Mouse (Mus musculus): ENCODE measurements around the gene Dedd. TPM values are rescaled to one million over a fixed set of nuclear protein-coding genes. Genes with fewer than 3 reads are reported as not detected.
"Not testable (repeated sequence)": the region's sequence is repeated elsewhere in the genome, so short reads cannot be mapped to it uniquely, and the experiment has no call there.

Dedd gene
- total and polyA plus RNA-seq, 2 experiments from 2014 or later, result 38.9 to 42.1 TPM

GRCm38 (mm10) chr1:171322012-171322411 is 6.9 kb upstream of the Dedd start:
- Histone ChIP-seq H3K9me3 (ENCODE audit: low read length) (no peaks in the 10 kb centered on the region), H3K36me3 (ENCODE audit: insufficient read depth, low read length) (no peaks in the 10 kb centered on the region), H3K4me2 (ENCODE audit: low read depth, low read length, poor library complexity, severe bottlenecking) (no peak overlapping the region), H3K9ac (replicated peaks; ENCODE audit: low read length, poor library complexity, severe bottlenecking) (no peak overlapping the region), H3K4me3 (ENCODE audit: low read depth, low read length) (no peak overlapping the region), H3K27ac (ENCODE audit: low read depth, low read length) (no peak overlapping the region), H3K27me3 (ENCODE audit: insufficient read depth, low read length) (no peaks in the 10 kb centered on the region), H3K4me1 (ENCODE audit: insufficient read depth, low read length) (no peaks in the 10 kb centered on the region)
- ATAC-seq (ENCODE audit: low FRiP score) (peak; percentile 54), DNase-seq (ENCODE audit: low spot score) (no peak)
- TF ChIP-seq CTCF (IDR thresholded peaks at IDR 0.05), result no peak
- WGBS, result 79% methylated on average over 1 of the region's 1 CpGs

- Histone ChIP-seq H3K4me2 (ENCODE audit: low read depth, low read length, poor library complexity, severe bottlenecking) (no peak overlapping the region), H3K36me3 (ENCODE audit: insufficient read depth, low read length) (no peaks in the 10 kb centered on the region), H3K9me3 (ENCODE audit: low read length) (no peaks in the 10 kb centered on the region), H3K27me3 (ENCODE audit: insufficient read depth, low read length) (no peaks in the 10 kb centered on the region), H3K9ac (replicated peaks; ENCODE audit: low read length, poor library complexity, severe bottlenecking) (no peak overlapping the region), H3K4me1 (ENCODE audit: insufficient read depth, low read length) (peaks cover 9% of the 10 kb centered on the region), H3K27ac (ENCODE audit: low read depth, low read length) (no peak overlapping the region), H3K4me3 (ENCODE audit: low read depth, low read length) (no peak overlapping the region)
- no peak for ATAC-seq (ENCODE audit: low FRiP score)
- no peak for DNase-seq (ENCODE audit: low spot score)
- TF ChIP-seq CTCF (IDR thresholded peaks at IDR 0.05), result no peak
- WGBS, result 85% methylated on average over 2 of the region's 2 CpGs
Observed at GRCm38 (mm10) chr1:171325571-171325970, 3.4 kb upstream of the Dedd start.

- not testable (repeated sequence) for H3K9me3 ChIP-seq (ENCODE audit: low read length); H3K36me3 ChIP-seq (ENCODE audit: insufficient read depth, low read length); ATAC-seq (ENCODE audit: low FRiP score); H3K27me3 ChIP-seq (ENCODE audit: insufficient read depth, low read length); H3K27ac ChIP-seq (ENCODE audit: low read depth, low read length); H3K4me2 ChIP-seq (ENCODE audit: low read depth, low read length, poor library complexity, severe bottlenecking); DNase-seq (ENCODE audit: low spot score); H3K4me3 ChIP-seq (ENCODE audit: low read depth, low read length); H3K9ac ChIP-seq (replicated peaks; ENCODE audit: low read length, poor library complexity, severe bottlenecking); H3K4me1 ChIP-seq (ENCODE audit: insufficient read depth, low read length)
- WGBS, result over 99% methylated on average over 4 of the region's 4 CpGs
Observed at GRCm38 (mm10) chr1:171326588-171326987, 2.4 kb upstream of the Dedd start.

- H3K4me2 ChIP-seq (ENCODE audit: low read depth, low read length, poor library complexity, severe bottlenecking), result peak overlapping the region; percentile 80
- H3K4me1 ChIP-seq (ENCODE audit: insufficient read depth, low read length), result peaks cover 9% of the 10 kb centered on the region
- H3K27me3 ChIP-seq (ENCODE audit: insufficient read depth, low read length), result no peaks in the 10 kb centered on the region
- 28% methylated on average over 9 of the region's 9 CpGs for WGBS
- H3K27ac ChIP-seq (ENCODE audit: low read depth, low read length), result peak overlapping the region; percentile 92
- TF ChIP-seq CTCF (IDR thresholded peaks at IDR 0.05), result no peak
- H3K9me3 ChIP-seq (ENCODE audit: low read length), result no peaks in the 10 kb centered on the region
- peak overlapping the region; percentile 94 for H3K9ac ChIP-seq (replicated peaks; ENCODE audit: low read length, poor library complexity, severe bottlenecking)
- DNase-seq (ENCODE audit: low spot score), result peak; percentile 29
- no peak for ATAC-seq (ENCODE audit: low FRiP score)
- peaks cover 6% of the 10 kb centered on the region; the same call in 1 of the 2 replicates for H3K36me3 ChIP-seq (ENCODE audit: insufficient read depth, low read length)
- peak overlapping the region; percentile 82 for H3K4me3 ChIP-seq (ENCODE audit: low read depth, low read length)
Observed at GRCm38 (mm10) chr1:171328244-171328643, 701 bp upstream of the Dedd start.

GRCm38 (mm10) chr1:171329433-171330215 is 679 bp downstream of the Dedd start:
- TF ChIP-seq CTCF (IDR thresholded peaks at IDR 0.05), result no peak
- WGBS, result 1% methylated on average over 46 of the region's 61 CpGs
- no peaks in the 10 kb centered on the region for H3K9me3 ChIP-seq (ENCODE audit: low read length)
- peaks cover 11% of the 10 kb centered on the region; the same call in 1 of the 2 replicates for H3K36me3 ChIP-seq (ENCODE audit: insufficient read depth, low read length)
- peaks cover 9% of the 10 kb centered on the region for H3K4me1 ChIP-seq (ENCODE audit: insufficient read depth, low read length)
- peak; percentile 88 for ATAC-seq (ENCODE audit: low FRiP score)
- peak overlapping the region; percentile 82 for H3K4me3 ChIP-seq (ENCODE audit: low read depth, low read length)
- peak overlapping the region; percentile 94 for H3K9ac ChIP-seq (replicated peaks; ENCODE audit: low read length, poor library complexity, severe bottlenecking)
- H3K4me2 ChIP-seq (ENCODE audit: low read depth, low read length, poor library complexity, severe bottlenecking), result peak overlapping the region; percentile 80
- no peak for DNase-seq (ENCODE audit: low spot score)
- H3K27ac ChIP-seq (ENCODE audit: low read depth, low read length), result peak overlapping the region; percentile 92
- no peaks in the 10 kb centered on the region for H3K27me3 ChIP-seq (ENCODE audit: insufficient read depth, low read length)

GRCm38 (mm10) chr1:171330216-171330560 is 1.2 kb downstream of the Dedd start:
- Histone ChIP-seq H3K27ac (ENCODE audit: low read depth, low read length) (peak overlapping the region; percentile 92), H3K4me2 (ENCODE audit: low read depth, low read length, poor library complexity, severe bottlenecking) (peak overlapping the region; percentile 80), H3K27me3 (ENCODE audit: insufficient read depth, low read length) (no peaks in the 10 kb centered on the region), H3K36me3 (ENCODE audit: insufficient read depth, low read length) (peaks cover 11% of the 10 kb centered on the region; the same call in 1 of the 2 replicates), H3K4me1 (ENCODE audit: insufficient read depth, low read length) (peaks cover 9% of the 10 kb centered on the region), H3K9me3 (ENCODE audit: low read length) (no peaks in the 10 kb centered on the region), H3K4me3 (ENCODE audit: low read depth, low read length) (peak overlapping the region; percentile 82), H3K9ac (replicated peaks; ENCODE audit: low read length, poor library complexity, severe bottlenecking) (peak overlapping the region; percentile 94)
- ATAC-seq (ENCODE audit: low FRiP score) (no peak), DNase-seq (ENCODE audit: low spot score) (peak; percentile 14)
- TF ChIP-seq CTCF (IDR thresholded peaks at IDR 0.05), result no peak
- 3% methylated on average over 4 of the region's 4 CpGs for WGBS
